Mouse (Mus musculus) kidney, postnatal 0 days (tissue): ENCODE data around the gene Hrc. TPM values are rescaled to one million over a fixed set of nuclear protein-coding genes. Genes with fewer than 3 reads are reported as not detected.

Source experiments
- ATAC-seq: fragments of 200-750 bp; cut with Nextera tagmentation; replicated peaks from 2 replicates; pipeline ENCODE4 v1.8.0; 2017; ENCODE audit warnings: low read depth, moderate number of reproducible peaks, moderate TSS enrichment, moderate library complexity; ENCODE audit not compliant: low FRiP score
- DNase-seq: peaks from one replicate; pipeline ENCODE4 v3.0.0-alpha.2; 2016; ENCODE audit warnings: low spot score
- H3K27ac ChIP-seq: fragments of 300-500 bp; sonication (generic); 2 replicates; pipeline ENCODE4 v1.5.1; 2014; ENCODE audit warnings: mild to moderate bottlenecking
- H3K27me3 ChIP-seq: fragments of 300-500 bp; sonication (generic); 2 replicates; pipeline ENCODE4 v1.6.1; 2014; ENCODE audit warnings: low read length, mixed read lengths; ENCODE audit not compliant: insufficient read depth
- H3K36me3 ChIP-seq: fragments of 300-500 bp; sonication (generic); 2 replicates; pipeline ENCODE4 v1.6.1; 2014; ENCODE audit warnings: low read length, mixed read lengths; ENCODE audit not compliant: insufficient read depth
- H3K4me1 ChIP-seq: fragments of 300-500 bp; sonication (generic); replicated peaks from 2 replicates; pipeline ENCODE4 v1.6.1; 2014; ENCODE audit warnings: antibody characterized with exemption, low read length, mixed read lengths; ENCODE audit not compliant: insufficient read depth
- H3K4me2 ChIP-seq: fragments of 300-500 bp; sonication (generic); 2 replicates; pipeline ENCODE4 v1.6.1; 2014; ENCODE audit warnings: mild to moderate bottlenecking, low read length, moderate library complexity, mixed read lengths
- H3K4me3 ChIP-seq: fragments of 300-500 bp; sonication (generic); replicated peaks from 2 replicates; pipeline ENCODE4 v1.5.1; 2014; ENCODE audit warnings: low read depth, low read length
- H3K9ac ChIP-seq: fragments of 300-500 bp; sonication (generic); 2 replicates; pipeline ENCODE4 v1.6.1; 2014; ENCODE audit warnings: low read depth, low read length
- H3K9me3 ChIP-seq: fragments of 300-500 bp; sonication (generic); replicated peaks from 2 replicates; pipeline ENCODE4 v1.6.1; 2016; ENCODE audit warnings: low read length, inconsistent platforms, mixed read lengths
- CTCF ChIP-seq: IDR thresholded peaks from 2 replicates; pipeline ENCODE4 v1.5.1; 2016; ENCODE audit warnings: antibody characterized with exemption, low read depth, mild to moderate bottlenecking, moderate library complexity
- WGBS: fragments of 180-500 bp; shearing (Covaris S2); extraction: QIAGEN DNeasy Blood & Tissue Kit; methylation state at CpG from one replicate; pipeline ENCODE4 v1.1.7; 2014; 5-methylcytosine and 5-hydroxymethylcytosine counted together
- polyA plus RNA-seq: library from polyadenylated mRNA; unstranded; fragments of >200 nt; fragmentation: Nextera tagmentation; extraction: Ambion mirVana; gene quantifications from 2 replicates; pipeline ENCODE4 v1.2.1, GENCODE M21; 2015

Hrc gene
- polyA plus RNA-seq, 1 experiment from 2014 or later = 0.75 TPM

GRCm38 (mm10) chr7:45360404-45361125 is 25.5 kb downstream of the Hrc start:
- peak overlapping the region; percentile 41; the same call in 1 of the 2 replicates for H3K4me3 ChIP-seq
- H3K4me2 ChIP-seq = no peak overlapping the region
- H3K9ac ChIP-seq = no peak overlapping the region
- no peaks in the 10 kb centered on the region for H3K9me3 ChIP-seq
- DNase-seq (no peak), ATAC-seq (no peak)
- H3K27me3 ChIP-seq = peaks cover 19% of the 10 kb centered on the region; the same call in 1 of the 2 replicates
- 51% methylated on average over 18 of the region's 18 CpGs for WGBS
- no peak for TF ChIP-seq CTCF
- no peak overlapping the region for H3K27ac ChIP-seq
- no peaks in the 10 kb centered on the region for H3K36me3 ChIP-seq
- H3K4me1 ChIP-seq = 0 out of 2 replicates have a peak, but pooled peaks cover 3% of the 10 kb centered on the region

- no peak overlapping the region for H3K9ac ChIP-seq
- under 1% methylated on average over 43 of the region's 43 CpGs for WGBS
Observed at GRCm38 (mm10) chr7:45361243-45361804, 26.2 kb downstream of the Hrc start.

GRCm38 (mm10) chr7:45362801-45363200 is 27.7 kb downstream of the Hrc start:
- DNase-seq = peak; percentile 77
- WGBS = 4% methylated on average over 13 of the region's 13 CpGs
- Histone ChIP-seq H3K4me2 (no peak overlapping the region), H3K4me1 (peaks cover 18% of the 10 kb centered on the region), H3K9ac (no peak overlapping the region), H3K36me3 (no peaks in the 10 kb centered on the region), H3K9me3 (no peaks in the 10 kb centered on the region), H3K27ac (no peak overlapping the region), H3K4me3 (no peak overlapping the region), H3K27me3 (peaks cover 19% of the 10 kb centered on the region; the same call in 1 of the 2 replicates)
- peak; percentile 14; the same call in 1 of the 2 replicates for TF ChIP-seq CTCF
- no peak for ATAC-seq

More at GRCm38 (mm10) chr7:45361243-45361804, 26.2 kb downstream of the Hrc start:
- peak; percentile 83 for ATAC-seq
- Histone ChIP-seq H3K36me3 (no peaks in the 10 kb centered on the region), H3K27ac (no peak overlapping the region), H3K4me3 (peak overlapping the region; percentile 41), H3K9me3 (no peaks in the 10 kb centered on the region), H3K4me2 (peak overlapping the region; percentile 75), H3K4me1 (peaks cover 11% of the 10 kb centered on the region; the same call in 1 of the 2 replicates), H3K27me3 (peaks cover 19% of the 10 kb centered on the region; the same call in 1 of the 2 replicates)
- no peak for TF ChIP-seq CTCF
- DNase-seq = peak; percentile 90

GRCm38 (mm10) chr7:45363983-45364382 is 28.9 kb downstream of the Hrc start:
- no peak overlapping the region for H3K4me3 ChIP-seq
- ATAC-seq (no peak), DNase-seq (no peak)
- no peak overlapping the region for H3K4me2 ChIP-seq
- TF ChIP-seq CTCF = no peak
- no peaks in the 10 kb centered on the region for H3K36me3 ChIP-seq
- peaks cover 18% of the 10 kb centered on the region for H3K4me1 ChIP-seq
- H3K9ac ChIP-seq = no peak overlapping the region
- 83% methylated on average over 2 of the region's 2 CpGs for WGBS
- peaks cover 25% of the 10 kb centered on the region; the same call in 1 of the 2 replicates for H3K27me3 ChIP-seq
- H3K9me3 ChIP-seq = no peaks in the 10 kb centered on the region
- H3K27ac ChIP-seq = no peak overlapping the region

GRCm38 (mm10) chr7:45365742-45366651 is 30.9 kb downstream of the Hrc start:
- ATAC-seq (no peak), DNase-seq (peak; percentile 53)
- WGBS = 3% methylated on average over 34 of the region's 35 CpGs
- Histone ChIP-seq H3K27ac (no peak overlapping the region), H3K4me2 (peak overlapping the region; percentile 97), H3K9ac (peak overlapping the region; percentile 52), H3K4me3 (peak overlapping the region; percentile 49), H3K4me1 (peaks cover 18% of the 10 kb centered on the region), H3K36me3 (no peaks in the 10 kb centered on the region), H3K27me3 (peaks cover 24% of the 10 kb centered on the region; the same call in 1 of the 2 replicates), H3K9me3 (no peaks in the 10 kb centered on the region)
- no peak; the same call in 1 of the 2 replicates for TF ChIP-seq CTCF

- Histone ChIP-seq H3K4me1 (peaks cover 16% of the 10 kb centered on the region), H3K27ac (no peak within 1 kb of the TSS)
Observed at GRCm38 (mm10) chr7:45366652-45367019, 31.5 kb downstream of the Hrc start, which contains the start of gene Ppfia3. TSS of gene Ppfia3 (minus strand) at chr7:45367019.

More at GRCm38 (mm10) chr7:45366652-45367019, 31.5 kb downstream of the Hrc start, which contains the start of gene Ppfia3:
- 0% methylated on average over 23 of the region's 26 CpGs for WGBS
- H3K9ac ChIP-seq = peak within 1 kb of the TSS; percentile 52
- no peak for TF ChIP-seq CTCF
- no peaks in the 10 kb centered on the region for H3K36me3 ChIP-seq
- peak within 1 kb of the TSS; percentile 49 for H3K4me3 ChIP-seq
- ATAC-seq (no peak), DNase-seq (no peak)
- peak within 1 kb of the TSS; percentile 97 for H3K4me2 ChIP-seq
- H3K9me3 ChIP-seq = no peaks in the 10 kb centered on the region
- H3K27me3 ChIP-seq = peaks cover 21% of the 10 kb centered on the region; the same call in 1 of the 2 replicates
